Mouse (Mus musculus) layer of hippocampus, adult 11-12 months (tissue): ENCODE data around the gene Mybpc2.
A peak's percentile ranks its signal among the peaks of the same experiment; 100 is the strongest.

Experiments used
- DNase-seq: peaks from one replicate; pipeline ENCODE4 v3.0.0; 2022; ENCODE audit warnings: low spot score

The Mybpc2 gene

DNA sequence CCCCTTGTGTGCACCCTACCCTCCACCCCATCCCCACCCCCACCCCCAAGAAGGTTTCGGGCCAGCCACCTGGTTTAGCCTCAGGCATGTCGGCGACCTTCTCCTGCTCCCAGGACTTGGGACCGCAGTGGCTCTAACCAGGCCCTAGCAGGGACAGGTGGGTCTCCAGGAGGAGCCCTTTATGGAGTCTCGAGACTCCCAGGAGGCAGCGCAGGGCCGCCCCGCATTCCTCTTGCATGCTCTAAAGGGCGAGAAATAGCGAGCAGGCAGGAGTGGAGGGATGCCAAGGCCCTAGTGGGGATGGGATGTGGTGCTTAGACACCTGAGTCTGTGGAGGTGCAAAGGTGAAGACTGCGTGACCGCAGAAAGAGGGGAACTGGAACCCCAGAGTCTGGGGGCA lies at the start of gene Mybpc2:
Gene Mybpc2 (minus strand): TSS at position 155 of the 400 bp plus-strand sequence.
- DNase-seq, result no peak

DNA sequence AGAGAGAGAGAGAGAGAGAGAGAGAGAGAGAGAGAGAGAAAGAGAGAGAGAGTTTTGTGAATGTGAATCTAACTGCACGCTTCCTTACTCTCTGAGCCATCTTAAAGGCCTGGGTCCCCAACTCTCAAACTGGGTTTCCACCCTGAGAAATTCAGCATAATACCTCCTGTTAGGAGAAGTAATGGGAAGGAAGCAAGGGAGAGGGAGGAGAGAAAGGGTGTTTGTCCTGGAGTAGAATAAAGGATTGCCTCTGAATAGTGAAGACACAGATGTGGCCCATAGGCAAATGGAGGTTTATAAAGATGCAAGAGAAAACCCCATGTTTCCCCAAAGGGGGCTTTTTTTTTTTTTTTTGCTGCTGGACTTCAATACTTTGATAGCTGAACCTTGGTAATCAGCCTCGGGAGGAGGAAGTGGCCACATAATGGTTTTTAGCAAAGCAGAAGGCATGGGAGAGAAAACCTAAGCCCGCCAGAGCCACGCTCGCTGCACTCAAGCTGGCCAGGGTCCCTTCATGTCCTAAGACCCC lies 48.6 kb upstream of the Mybpc2 start:
- no peak for DNase-seq

DNA sequence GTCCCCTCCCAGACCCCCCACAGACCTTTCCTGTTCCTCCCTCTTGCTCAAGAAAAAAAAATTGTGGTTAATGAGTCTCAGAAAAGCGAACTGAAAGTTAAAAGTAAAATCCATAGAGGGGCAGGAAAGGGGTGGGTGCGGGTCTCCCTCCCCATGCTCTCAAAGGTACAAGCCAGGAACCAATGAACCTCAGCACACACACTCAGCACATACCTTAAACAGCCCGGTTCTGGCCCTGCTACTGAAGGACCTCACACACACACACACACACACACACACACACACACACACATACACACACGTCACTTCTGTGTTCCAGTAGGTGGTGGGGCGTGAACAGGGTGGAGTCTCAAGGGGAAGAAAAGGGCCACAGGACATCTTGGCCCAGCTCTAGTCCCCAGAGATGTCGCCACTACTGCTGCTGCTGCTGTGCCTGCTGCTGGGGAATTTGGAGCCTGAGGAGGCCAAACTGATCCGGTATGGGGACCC lies 47.8 kb upstream of the Mybpc2 start, which contains the start of gene Napsa:
Gene Napsa (plus strand): TSS at position 168 of the 489 bp plus-strand sequence.
- no peak for DNase-seq

DNA sequence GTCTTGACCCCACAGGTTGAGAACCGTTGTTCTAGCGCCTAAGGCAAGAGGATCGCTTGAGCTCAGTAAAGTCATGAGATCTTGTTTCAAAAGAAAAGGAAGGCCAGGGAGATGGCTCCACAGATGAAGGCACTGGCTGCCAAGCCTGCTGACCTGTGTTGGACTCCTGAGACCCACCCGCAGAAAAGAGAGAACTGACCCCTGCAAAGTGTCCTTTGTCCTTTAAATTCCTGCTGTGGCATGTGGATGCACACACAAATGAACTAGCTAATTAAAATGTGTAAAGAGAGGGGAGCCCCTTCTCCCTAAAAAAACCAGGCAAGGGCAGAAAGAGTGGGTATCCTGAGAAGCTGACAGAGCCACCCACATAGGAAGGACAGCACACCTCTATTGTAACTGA lies 47.4 kb upstream of the Mybpc2 start:
- DNase-seq, result no peak

DNA sequence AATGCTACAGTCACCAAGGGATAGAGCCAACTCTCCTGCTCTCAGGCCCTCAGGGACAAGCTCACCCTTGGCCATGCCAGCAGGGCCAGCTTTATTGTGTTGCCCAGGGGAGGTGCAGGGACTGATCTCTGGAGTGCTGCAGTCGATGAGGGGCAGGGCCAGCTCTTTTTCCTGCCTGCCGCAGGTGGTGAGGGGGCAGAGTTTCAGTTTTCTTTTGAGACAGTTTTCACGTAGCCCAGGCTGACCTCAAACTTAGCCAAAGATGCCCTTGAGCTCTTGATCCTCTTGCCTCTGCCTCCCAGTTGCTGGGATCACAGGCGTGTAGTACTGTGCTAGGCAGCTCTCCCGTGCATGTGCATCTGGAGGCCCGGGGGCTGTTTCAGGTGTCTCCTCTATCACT lies 46.5 kb upstream of the Mybpc2 start:
- no peak for DNase-seq

DNA sequence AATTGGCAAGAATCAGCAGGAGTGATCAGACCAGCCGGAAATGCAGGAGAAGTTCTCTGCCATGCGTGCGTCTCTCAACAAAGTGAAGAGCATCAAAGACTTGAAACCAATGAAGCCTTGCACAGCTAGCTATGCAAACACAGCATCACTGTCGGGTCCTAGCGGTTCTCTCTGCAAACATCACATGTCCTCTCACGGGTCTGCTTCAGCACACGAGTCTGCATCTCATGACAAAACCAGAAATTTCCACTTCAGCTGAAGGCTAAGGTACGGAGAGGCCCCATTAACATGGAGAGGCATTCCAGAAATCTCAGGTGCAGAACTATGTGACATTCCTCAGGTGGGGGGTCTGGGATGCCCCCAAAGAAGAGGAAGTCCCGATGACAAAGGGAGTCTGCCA lies 44.3 kb upstream of the Mybpc2 start:
- DNase-seq, result no peak

DNA sequence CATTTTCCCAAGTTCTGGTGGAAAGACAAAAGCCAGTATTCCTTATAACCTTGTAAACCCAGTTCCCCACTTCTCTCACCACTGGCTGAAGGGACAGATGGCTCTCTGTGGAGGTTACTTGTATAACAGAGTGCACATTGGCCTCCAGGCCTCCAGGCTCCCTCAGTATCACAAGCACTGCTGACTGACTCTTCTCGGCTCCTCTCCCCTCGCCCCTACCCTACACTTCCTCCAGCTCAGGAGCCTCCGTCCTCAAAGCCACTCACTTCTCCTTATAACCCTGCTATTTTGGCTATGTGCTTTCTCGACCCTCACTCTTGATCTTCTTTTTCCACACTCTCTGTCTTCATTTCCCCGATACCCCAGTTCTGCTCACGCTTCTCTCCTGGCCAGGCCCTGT lies 41.0 kb upstream of the Mybpc2 start:
- DNase-seq, result no peak

DNA sequence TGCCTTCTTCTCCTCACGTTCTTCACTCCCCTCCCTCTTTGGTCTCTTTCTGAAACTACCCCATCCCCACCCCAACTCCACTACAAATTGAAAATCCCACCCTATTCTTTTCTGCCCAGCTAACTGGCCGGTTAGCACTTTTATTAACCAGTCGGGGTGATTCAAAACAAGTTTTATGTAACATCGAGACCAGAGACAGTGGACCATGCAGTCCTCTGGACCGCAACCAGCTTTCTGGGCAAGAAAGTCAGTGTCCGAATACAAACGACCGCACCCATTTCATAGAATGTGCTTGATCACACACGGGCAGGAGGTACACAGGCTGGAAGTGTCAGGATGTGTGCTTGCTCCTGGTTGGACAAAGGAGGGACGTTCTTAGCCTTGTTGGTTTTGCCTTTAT lies 40.0 kb upstream of the Mybpc2 start:
- no peak for DNase-seq

DNA sequence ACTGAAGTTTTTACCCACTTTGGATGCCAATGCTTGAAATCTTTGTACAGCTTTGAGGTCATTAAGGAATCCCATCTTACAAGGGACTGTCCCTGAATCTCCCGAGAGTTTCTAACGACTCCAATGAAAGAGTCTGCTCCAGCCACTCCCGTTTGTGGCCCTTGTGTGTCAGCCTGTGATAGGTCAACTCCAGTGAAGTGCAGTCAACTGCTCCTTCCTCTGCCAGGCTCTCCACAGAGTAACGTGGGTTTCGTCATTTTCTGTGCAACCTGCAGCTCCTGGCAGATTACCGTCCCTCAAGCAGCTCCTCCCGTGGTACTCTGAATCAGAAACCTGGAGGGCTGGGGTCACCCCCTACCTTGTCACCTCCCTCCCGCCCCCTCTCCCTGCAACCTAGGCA lies 38.8 kb upstream of the Mybpc2 start:
- no peak for DNase-seq

DNA sequence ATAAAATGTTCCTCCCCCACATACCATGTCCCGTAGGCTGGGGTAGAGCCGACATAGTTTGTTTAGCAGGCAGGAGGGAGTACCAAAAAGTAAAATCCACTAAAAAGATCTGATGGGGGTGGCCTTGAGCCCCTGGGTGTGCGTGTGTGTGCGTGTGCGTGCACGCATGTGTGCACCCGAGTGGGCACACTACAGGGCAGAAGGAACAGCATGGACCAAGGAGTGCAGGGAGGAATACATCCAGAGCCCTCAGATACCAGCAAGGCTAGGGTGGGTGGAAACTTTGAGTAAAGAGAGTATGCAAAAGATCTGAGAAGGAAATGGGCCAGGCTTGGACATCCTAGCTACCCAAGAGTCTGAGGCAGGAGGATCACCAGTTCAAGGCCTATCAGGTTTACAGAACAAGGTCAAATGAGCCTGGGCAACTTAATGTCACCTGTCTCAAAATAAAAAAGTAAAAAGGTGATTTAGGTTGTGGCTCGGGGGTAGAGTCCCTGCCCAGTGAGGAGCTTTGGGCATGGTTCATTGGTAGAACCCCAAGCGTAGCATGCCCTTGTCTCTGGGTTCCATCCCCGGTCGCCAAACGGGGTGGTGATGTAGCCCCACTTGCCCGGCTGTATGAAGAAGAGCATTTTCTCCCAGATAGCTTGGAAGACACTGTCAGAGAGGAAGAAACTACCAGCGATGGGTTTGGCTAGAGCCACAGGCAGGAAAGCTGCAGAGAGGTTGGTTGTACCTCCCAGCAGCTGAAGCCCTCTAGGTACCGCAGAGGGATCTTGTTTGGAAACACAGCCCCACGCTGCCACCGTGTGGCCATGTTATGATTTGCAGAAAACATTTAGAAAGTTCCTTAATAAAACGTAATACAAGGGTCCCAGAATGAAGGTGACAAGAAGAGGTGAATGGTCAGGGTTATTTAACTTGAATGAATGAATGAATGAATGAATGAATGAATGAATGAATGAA lies 36.3 kb upstream of the Mybpc2 start:
- peak; percentile 84 for DNase-seq

DNA sequence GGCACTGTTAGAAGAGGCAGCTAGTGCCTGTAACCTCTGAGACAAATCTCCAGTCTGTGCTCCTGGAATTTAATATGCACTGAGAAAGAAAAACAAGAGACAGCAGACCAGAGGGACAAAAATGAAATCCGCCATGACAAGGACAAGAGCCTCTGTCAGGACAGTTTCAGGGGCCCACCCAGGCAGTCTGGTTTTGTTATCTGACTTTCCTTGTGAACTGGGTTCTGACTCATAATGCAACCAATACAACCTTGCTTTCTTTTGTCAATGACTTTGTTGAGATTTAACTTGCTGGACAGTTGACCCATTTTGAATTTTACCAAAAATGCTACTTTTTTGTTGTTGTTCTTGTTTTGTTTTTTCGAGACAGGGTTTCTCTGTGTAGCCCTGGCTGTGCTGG lies 33.2 kb upstream of the Mybpc2 start:
- no peak for DNase-seq

DNA sequence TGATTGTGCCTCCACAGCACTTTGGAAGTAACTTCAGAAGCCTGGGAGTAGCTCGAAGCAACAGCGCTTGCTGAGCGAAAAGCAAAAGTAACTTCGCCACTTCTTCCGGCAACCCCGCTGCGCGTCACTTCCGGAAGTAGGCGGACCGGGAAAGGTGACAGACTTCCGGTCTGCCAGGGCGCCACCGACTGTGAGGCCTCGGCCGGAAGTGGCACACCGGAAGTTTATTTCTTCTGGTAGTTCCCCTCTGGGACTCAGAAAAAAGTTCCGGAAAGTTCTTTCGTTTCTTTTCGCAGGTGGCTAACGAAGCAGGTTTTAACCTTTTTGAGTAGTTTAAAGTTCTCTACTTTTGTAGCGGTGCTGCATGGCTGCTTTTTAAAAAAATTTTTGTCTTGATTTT lies 29.4 kb upstream of the Mybpc2 start, which contains the start of gene Nr1h2:
Gene Nr1h2 (minus strand): TSS at position 126 of the 400 bp plus-strand sequence.
- peak; percentile 95 for DNase-seq

DNA sequence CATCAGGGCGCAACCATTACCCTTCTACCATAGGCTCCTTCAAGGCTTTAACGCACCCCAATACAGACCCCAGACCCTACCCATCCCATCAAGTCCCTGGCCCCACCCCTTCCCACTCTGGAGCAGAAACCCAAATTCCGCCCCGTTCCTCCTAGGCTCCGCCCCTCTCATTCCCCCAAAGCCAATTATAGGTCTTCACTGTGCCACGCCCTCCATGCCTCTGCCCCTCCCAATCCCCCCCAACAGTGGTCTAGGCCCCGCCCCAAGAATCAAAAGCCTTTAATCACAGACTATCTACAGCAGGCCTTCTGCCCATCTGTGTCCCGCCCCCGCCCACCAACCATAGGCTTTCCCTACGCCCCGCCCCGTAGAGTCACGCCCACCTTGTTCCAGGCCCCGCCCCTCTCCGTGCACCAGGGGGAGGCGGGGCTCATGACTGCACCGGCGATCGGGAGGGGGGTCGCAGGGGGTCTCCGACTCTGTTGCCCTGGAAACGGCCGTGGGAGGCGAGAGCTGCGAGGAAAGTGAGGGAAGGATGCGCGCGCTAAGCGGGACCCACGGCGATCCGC lies 28.8 kb upstream of the Mybpc2 start:
- DNase-seq, result peak; percentile 66

DNA sequence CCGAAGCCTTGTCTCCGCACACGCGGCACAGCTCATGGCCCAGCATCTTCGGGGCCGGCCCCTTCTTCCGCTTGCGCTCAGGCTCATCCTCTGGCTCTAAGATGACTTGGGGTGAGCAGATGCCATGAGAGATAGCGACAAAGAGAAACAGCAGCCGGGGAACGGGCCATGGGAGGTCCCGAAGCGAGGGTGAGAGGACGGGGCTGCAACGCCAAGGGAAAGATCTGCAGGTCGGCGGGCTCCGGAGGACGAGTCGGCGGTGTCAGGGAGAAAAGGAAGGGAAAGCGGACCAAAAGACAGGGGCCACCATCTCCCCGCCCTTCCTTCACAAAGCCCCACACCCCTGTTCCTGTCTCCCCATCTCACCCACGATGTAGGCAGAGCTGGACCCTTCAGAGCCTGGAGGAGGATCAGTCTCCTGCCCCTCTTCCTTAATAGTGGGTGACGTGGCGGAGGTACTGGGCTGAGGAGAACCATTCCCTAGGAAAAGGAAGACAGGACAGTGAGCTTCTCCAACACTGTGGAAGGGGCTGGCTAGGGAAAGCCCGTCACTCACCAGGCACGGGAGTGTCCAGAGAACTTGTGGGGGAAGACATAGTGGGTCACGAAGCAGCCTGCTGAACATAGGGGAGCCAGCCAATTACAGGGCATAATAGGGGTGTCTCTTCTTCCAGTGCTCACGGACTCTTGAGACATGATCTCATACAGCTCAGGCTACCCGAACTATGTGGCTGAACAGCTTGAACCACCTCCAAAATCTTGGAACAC lies 27.9 kb upstream of the Mybpc2 start:
- no peak for DNase-seq

DNA sequence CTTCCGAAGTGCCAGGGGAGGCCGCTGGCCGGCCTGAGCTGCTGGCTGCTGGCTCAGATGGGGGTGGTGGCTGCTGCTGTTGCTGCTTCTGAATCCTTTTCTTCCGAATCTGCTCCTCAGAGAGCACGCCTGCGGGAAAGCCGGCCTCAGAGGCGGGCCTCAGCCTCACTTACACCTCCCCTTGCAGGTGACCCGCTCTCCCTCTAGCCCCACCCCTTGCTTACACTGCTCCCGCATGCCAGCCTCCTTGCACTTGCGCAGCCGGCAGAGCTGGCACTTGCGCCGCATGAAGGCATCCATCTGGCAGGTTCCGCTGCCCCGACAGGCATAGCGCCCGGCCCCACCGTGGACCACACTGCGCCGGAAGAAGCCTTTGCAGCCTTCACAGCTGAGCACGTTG lies 27.3 kb upstream of the Mybpc2 start:
- no peak for DNase-seq

DNA sequence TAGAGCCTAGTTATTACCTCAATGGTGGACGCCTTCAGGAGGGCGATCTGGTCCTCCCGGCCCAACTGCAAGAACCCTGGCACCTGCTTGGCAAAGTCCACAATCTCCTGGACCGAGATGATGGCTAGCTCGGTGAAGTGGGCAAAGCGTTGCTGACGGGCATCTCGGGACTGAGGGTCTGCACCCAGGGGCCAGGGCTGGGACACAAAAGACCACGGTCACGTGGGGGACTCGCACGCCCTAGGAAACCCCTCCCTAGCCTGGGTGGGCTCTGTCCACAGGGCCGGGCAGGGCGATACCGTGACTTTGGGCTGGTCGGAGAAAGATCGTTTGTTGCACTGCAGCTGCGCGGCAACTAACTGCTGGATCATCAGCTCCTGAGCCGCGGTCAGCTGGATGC lies 26.8 kb upstream of the Mybpc2 start:
- no peak for DNase-seq

DNA sequence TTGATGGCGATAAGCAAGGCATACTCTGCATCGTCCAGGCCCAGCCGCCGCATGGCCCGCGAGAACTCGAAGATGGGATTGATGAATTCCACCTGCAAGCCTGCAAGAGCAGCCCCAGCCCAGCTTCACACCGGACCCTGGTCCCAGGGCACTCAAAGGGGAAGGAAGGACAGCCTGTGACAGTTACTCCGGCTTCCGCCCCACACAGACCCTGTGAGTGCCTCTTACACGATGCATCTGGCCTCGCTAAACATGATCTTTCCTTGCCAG lies 25.9 kb upstream of the Mybpc2 start:
- no peak for DNase-seq

DNA sequence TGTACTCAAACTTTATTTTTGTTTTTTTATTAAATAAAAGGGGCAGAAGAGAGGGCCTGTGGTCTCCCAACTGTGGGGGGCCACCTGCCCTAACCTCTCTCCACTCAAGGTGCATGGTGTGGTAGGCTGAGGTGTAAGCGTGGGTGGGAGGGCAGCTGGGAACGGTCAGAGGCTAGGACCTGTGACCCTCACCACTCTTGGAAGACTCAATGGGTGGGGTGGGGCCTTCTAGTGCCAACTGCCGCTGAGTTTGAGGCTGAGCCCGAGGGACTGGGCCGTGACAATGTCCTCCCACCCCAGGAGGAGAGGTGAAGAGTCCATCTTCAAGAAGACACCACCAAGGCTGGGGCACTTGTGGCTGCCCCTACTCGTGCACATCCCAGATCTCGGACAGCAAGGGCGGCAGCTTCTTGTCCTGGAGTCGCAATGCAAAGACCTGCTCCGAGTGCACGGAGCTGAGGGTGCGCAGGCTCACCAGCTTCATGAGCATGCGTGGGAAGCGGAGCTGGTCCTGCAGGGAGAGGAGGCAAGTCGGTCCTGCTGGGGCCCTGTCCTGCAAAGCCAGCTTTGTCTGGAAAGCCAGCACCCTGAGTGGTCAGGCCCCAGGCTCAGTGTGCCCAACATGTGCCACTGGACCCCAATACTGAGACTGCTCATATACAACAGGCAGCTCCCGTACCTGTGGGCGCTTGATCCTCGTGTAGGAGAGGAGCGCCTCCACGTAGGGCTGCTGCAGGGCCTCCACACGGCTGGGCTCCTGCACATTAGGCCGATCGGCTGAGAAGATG lies 25.4 kb upstream of the Mybpc2 start:
- no peak for DNase-seq

DNA sequence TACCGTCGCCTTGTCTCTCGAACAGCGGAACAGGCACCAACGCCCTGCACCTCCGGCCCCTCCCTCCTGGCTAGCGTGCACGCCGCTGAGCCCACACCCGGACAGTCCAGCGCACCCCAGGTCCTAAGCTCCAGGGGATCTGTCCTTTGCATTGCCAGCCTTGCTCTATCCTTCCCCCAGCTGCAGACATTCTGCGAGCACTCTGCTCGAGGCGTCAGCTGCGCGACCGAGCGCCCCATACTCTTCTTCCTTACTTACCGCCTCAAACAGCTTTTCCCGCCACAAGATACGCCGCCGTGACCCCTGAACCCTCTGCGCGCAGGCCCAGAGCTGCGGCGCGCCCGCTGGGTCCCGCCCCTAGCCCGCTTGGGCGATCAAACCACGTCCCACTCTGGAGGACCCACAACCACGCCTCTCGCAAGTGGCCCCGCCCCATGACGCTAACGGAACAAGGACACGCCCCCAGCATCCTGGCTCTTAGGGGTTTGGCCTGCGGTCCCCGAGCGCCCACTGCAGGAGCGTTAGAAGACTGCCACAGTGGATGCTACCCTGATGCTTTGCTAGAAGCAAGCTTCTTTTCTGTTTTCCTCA lies 24.1 kb upstream of the Mybpc2 start, which contains the start of gene Pold1:
Gene Pold1 (minus strand): TSS at position 353 of the 591 bp plus-strand sequence.
- DNase-seq, result peak; percentile 100

DNA sequence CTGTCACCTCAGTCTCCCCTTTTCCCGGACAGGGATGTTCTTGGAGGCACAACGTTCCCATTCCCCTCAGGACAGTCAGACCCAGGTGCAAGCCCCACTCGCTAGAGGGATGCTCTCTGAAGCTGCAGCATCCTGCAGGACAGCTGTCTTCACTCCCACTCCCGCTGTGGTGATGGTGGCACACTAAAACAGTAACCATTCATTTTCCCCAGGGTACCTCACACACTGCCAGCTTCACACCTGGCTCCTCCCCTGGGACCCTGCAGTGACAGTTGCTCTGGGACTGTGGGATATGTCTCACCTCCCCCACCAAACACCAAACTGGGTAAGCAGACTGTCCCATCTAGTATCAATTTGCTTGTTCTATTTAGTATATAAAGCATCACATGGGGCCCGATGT lies 23.3 kb upstream of the Mybpc2 start:
- DNase-seq, result no peak

DNA sequence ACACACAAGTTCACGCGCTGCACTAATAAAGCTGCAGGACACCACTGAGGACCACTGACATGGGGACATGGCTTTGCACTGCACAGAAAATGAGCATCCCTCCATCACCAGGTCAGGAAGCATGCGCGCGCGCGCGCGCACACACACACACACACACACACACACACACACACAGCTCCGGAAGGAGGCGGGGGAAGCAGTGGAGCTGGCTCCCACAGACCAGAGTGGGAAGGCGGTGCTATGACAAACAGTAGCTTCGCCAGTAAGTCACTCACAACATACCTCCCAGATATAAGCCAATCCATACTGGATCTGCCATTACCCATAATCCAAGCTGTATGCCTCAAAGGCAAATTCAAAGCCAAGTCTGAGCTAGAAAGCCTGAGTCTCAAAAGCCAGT lies 22.6 kb upstream of the Mybpc2 start:
- no peak for DNase-seq
